Mouse (Mus musculus) kidney, embryonic 15.5 days (tissue): ENCODE data around the gene Bach2. TPM values are rescaled to one million over a fixed set of nuclear protein-coding genes. Genes with fewer than 3 reads are reported as not detected.

Experiments
- ATAC-seq: fragments of 200-750 bp; cut with Nextera tagmentation; replicated peaks from 2 replicates; pipeline ENCODE4 v1.8.0; 2017; ENCODE audit warnings: moderate TSS enrichment; ENCODE audit not compliant: low FRiP score
- H3K27ac ChIP-seq: fragments of 300-500 bp; sonication (generic); 2 replicates; pipeline ENCODE4 v1.5.1; 2015; ENCODE audit warnings: mild to moderate bottlenecking, inconsistent platforms
- H3K27me3 ChIP-seq: fragments of 300-500 bp; sonication (generic); 2 replicates; pipeline ENCODE4 v1.6.1; 2015; ENCODE audit warnings: inconsistent platforms
- H3K36me3 ChIP-seq: fragments of 300-500 bp; sonication (generic); 2 replicates; pipeline ENCODE4 v1.6.1; 2015; ENCODE audit warnings: inconsistent platforms
- H3K4me1 ChIP-seq: fragments of 300-500 bp; sonication (generic); 2 replicates; pipeline ENCODE4 v1.6.1; 2015; ENCODE audit warnings: inconsistent platforms
- H3K4me2 ChIP-seq: fragments of 300-500 bp; sonication (generic); 2 replicates; pipeline ENCODE4 v1.6.1; 2015; ENCODE audit warnings: moderate library complexity, mild to moderate bottlenecking, inconsistent platforms
- H3K4me3 ChIP-seq: fragments of 300-500 bp; sonication (generic); replicated peaks from 2 replicates; pipeline ENCODE4 v1.5.1; 2015; ENCODE audit warnings: mild to moderate bottlenecking, inconsistent platforms
- H3K9ac ChIP-seq: fragments of 300-500 bp; sonication (generic); 2 replicates; pipeline ENCODE4 v1.6.1; 2015; ENCODE audit warnings: mild to moderate bottlenecking, inconsistent platforms
- H3K9me3 ChIP-seq: fragments of 300-500 bp; sonication (generic); replicated peaks from 2 replicates; pipeline ENCODE4 v1.6.1; 2016; ENCODE audit warnings: inconsistent platforms
- WGBS: fragments of 180-500 bp; shearing (Covaris S2); methylation state at CpG from one replicate; pipeline ENCODE4 v1.1.7; 2015; ENCODE audit warnings: mixed read lengths; 5-methylcytosine and 5-hydroxymethylcytosine counted together
- polyA plus RNA-seq: library from polyadenylated mRNA; unstranded; fragments of >200 nt; fragmentation: Nextera tagmentation; extraction: Ambion mirVana; gene quantifications from 2 replicates; pipeline ENCODE4 v1.2.1, GENCODE M21; 2015

Bach2 gene
- polyA plus RNA-seq, 1 experiment from 2014 or later, result 8.8 TPM

- H3K27me3 ChIP-seq, result no peaks in the 10 kb centered on the region
- ATAC-seq, result no peak
- H3K36me3 ChIP-seq, result no peaks in the 10 kb centered on the region
- H3K4me2 ChIP-seq, result no peak overlapping the region
- 84% methylated on average over 16 of the region's 16 CpGs for WGBS
- H3K4me3 ChIP-seq, result no peak overlapping the region
- no peak overlapping the region for H3K27ac ChIP-seq
- H3K9me3 ChIP-seq, result no peaks in the 10 kb centered on the region
- H3K4me1 ChIP-seq, result peaks cover 10% of the 10 kb centered on the region; the same call in 1 of the 2 replicates
- no peak overlapping the region for H3K9ac ChIP-seq
Observed at GRCm38 (mm10) chr4:32479801-32480700, 241.4 kb downstream of the Bach2 start.

GRCm38 (mm10) chr4:32481366-32482055, 242.9 kb downstream of the Bach2 start:
- 0 out of 2 replicates have a peak, but pooled peaks have one; percentile 25 for ATAC-seq
- Histone ChIP-seq H3K4me3 (no peak overlapping the region), H3K4me1 (peaks cover 10% of the 10 kb centered on the region; the same call in 1 of the 2 replicates), H3K4me2 (no peak overlapping the region), H3K9ac (no peak overlapping the region), H3K36me3 (no peaks in the 10 kb centered on the region), H3K27me3 (no peaks in the 10 kb centered on the region), H3K27ac (no peak overlapping the region), H3K9me3 (no peaks in the 10 kb centered on the region)
- 25% methylated on average over 18 of the region's 18 CpGs for WGBS

GRCm38 (mm10) chr4:32482138-32482537, 243.5 kb downstream of the Bach2 start:
- no peak overlapping the region for H3K27ac ChIP-seq
- H3K4me1 ChIP-seq, result peaks cover 10% of the 10 kb centered on the region; the same call in 1 of the 2 replicates
- H3K4me2 ChIP-seq, result no peak overlapping the region
- WGBS, result 89% methylated on average over 8 of the region's 8 CpGs
- no peaks in the 10 kb centered on the region for H3K9me3 ChIP-seq
- no peaks in the 10 kb centered on the region for H3K36me3 ChIP-seq
- H3K27me3 ChIP-seq, result no peaks in the 10 kb centered on the region
- H3K4me3 ChIP-seq, result no peak overlapping the region
- ATAC-seq, result no peak
- H3K9ac ChIP-seq, result no peak overlapping the region

- no peaks in the 10 kb centered on the region for H3K9me3 ChIP-seq
- H3K4me1 ChIP-seq, result peaks cover 10% of the 10 kb centered on the region; the same call in 1 of the 2 replicates
- 16% methylated on average over 8 of the region's 8 CpGs for WGBS
- H3K9ac ChIP-seq, result no peak overlapping the region
- no peak overlapping the region for H3K27ac ChIP-seq
- no peak overlapping the region for H3K4me3 ChIP-seq
- no peak for ATAC-seq
- no peak overlapping the region for H3K4me2 ChIP-seq
- no peaks in the 10 kb centered on the region for H3K27me3 ChIP-seq
- H3K36me3 ChIP-seq, result no peaks in the 10 kb centered on the region
Observed at GRCm38 (mm10) chr4:32482936-32483335, 244.3 kb downstream of the Bach2 start.

GRCm38 (mm10) chr4:32485848-32486247, 247.2 kb downstream of the Bach2 start:
- Histone ChIP-seq H3K36me3 (no peaks in the 10 kb centered on the region), H3K4me1 (peaks cover 10% of the 10 kb centered on the region; the same call in 1 of the 2 replicates), H3K9ac (no peak overlapping the region), H3K4me2 (no peak overlapping the region), H3K27ac (no peak overlapping the region), H3K27me3 (no peaks in the 10 kb centered on the region), H3K9me3 (no peaks in the 10 kb centered on the region), H3K4me3 (no peak overlapping the region)
- no peak for ATAC-seq
- WGBS, result 32% methylated on average over 5 of the region's 5 CpGs

GRCm38 (mm10) chr4:32486654-32487398, 248.2 kb downstream of the Bach2 start:
- no peak overlapping the region for H3K4me2 ChIP-seq
- H3K36me3 ChIP-seq, result no peaks in the 10 kb centered on the region
- H3K4me3 ChIP-seq, result no peak overlapping the region
- ATAC-seq, result no peak
- no peak overlapping the region for H3K9ac ChIP-seq
- WGBS, result 84% methylated on average over 17 of the region's 17 CpGs
- H3K9me3 ChIP-seq, result no peaks in the 10 kb centered on the region
- H3K27ac ChIP-seq, result no peak overlapping the region
- 0 out of 2 replicates have a peak, but pooled peaks cover 2% of the 10 kb centered on the region for H3K4me1 ChIP-seq
- no peaks in the 10 kb centered on the region for H3K27me3 ChIP-seq

- 94% methylated on average over 1 of the region's 1 CpGs for WGBS
- Histone ChIP-seq H3K27me3 (no peaks in the 10 kb centered on the region), H3K36me3 (no peaks in the 10 kb centered on the region), H3K4me1 (no peaks in the 10 kb centered on the region), H3K9me3 (no peaks in the 10 kb centered on the region), H3K27ac (no peak overlapping the region), H3K4me2 (no peak overlapping the region), H3K9ac (no peak overlapping the region), H3K4me3 (no peak overlapping the region)
- no peak for ATAC-seq
Observed at GRCm38 (mm10) chr4:32489186-32489585, 250.6 kb downstream of the Bach2 start.

- H3K36me3 ChIP-seq, result no peaks in the 10 kb centered on the region
- 81% methylated on average over 8 of the region's 8 CpGs for WGBS
- no peak overlapping the region for H3K4me3 ChIP-seq
- no peaks in the 10 kb centered on the region for H3K4me1 ChIP-seq
- no peak overlapping the region for H3K27ac ChIP-seq
- no peak overlapping the region for H3K9ac ChIP-seq
- ATAC-seq, result no peak
- H3K9me3 ChIP-seq, result no peaks in the 10 kb centered on the region
- no peak overlapping the region for H3K4me2 ChIP-seq
- H3K27me3 ChIP-seq, result no peaks in the 10 kb centered on the region
Observed at GRCm38 (mm10) chr4:32491176-32491575, 252.6 kb downstream of the Bach2 start.

- Histone ChIP-seq H3K36me3 (no peaks in the 10 kb centered on the region), H3K4me1 (no peaks in the 10 kb centered on the region), H3K9me3 (no peaks in the 10 kb centered on the region), H3K27me3 (no peaks in the 10 kb centered on the region), H3K4me2 (no peak overlapping the region), H3K27ac (no peak overlapping the region), H3K9ac (no peak overlapping the region), H3K4me3 (no peak overlapping the region)
- ATAC-seq, result no peak
- WGBS, result 80% methylated on average over 7 of the region's 7 CpGs
Observed at GRCm38 (mm10) chr4:32492834-32493233, 254.2 kb downstream of the Bach2 start.

- Histone ChIP-seq H3K4me3 (no peak overlapping the region), H3K4me2 (no peak overlapping the region), H3K36me3 (0 out of 2 replicates have a peak, but pooled peaks cover 11% of the 10 kb centered on the region), H3K9me3 (no peaks in the 10 kb centered on the region), H3K9ac (no peak overlapping the region), H3K27ac (no peak overlapping the region), H3K4me1 (no peaks in the 10 kb centered on the region), H3K27me3 (no peaks in the 10 kb centered on the region)
- ATAC-seq, result no peak
- 91% methylated on average over 8 of the region's 8 CpGs for WGBS
Observed at GRCm38 (mm10) chr4:32501780-32502179, 263.2 kb downstream of the Bach2 start.

GRCm38 (mm10) chr4:32502181-32502580, 263.6 kb downstream of the Bach2 start:
- Histone ChIP-seq H3K27ac (no peak overlapping the region), H3K4me1 (no peaks in the 10 kb centered on the region), H3K4me2 (no peak overlapping the region), H3K9ac (no peak overlapping the region), H3K36me3 (0 out of 2 replicates have a peak, but pooled peaks cover 11% of the 10 kb centered on the region), H3K4me3 (no peak overlapping the region), H3K27me3 (no peaks in the 10 kb centered on the region), H3K9me3 (no peaks in the 10 kb centered on the region)
- no peak for ATAC-seq
- 89% methylated on average over 4 of the region's 4 CpGs for WGBS
